Mouse (Mus musculus): ENCODE results near the gene Mthfd1.

Mthfd1 gene

DNA sequence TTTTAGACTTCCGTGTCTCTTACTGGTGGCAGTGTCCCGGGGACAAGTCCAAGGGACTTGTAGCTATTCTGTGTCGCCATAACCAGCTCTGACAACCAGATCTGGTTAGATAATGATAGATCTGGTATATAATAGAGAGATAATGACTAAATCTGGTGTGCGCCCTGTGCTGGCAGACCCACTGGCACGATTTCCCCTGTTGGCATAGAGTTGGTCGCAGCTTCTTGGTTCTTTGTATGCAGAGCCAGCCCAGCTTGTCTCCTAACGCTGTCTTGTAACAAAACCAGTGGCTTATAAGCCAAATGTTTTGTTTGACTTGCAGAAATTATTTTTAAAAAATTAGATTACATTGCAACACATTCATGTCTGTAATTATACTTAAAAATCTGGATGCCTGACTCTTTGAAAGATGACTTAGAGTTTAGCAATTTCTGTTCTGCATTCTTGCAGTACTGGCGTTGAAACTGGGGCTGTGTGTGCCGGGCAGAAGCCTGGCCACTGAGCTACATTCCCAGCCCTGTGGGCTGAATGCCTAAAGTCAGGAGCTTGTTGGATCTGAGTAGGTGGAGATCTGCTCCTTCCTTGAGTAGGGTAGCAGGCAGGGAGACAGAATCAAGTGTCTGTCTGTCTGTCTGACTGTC is 9.3 kb downstream of the Mthfd1 start:
- DNase-seq, result peak; percentile 78

DNA sequence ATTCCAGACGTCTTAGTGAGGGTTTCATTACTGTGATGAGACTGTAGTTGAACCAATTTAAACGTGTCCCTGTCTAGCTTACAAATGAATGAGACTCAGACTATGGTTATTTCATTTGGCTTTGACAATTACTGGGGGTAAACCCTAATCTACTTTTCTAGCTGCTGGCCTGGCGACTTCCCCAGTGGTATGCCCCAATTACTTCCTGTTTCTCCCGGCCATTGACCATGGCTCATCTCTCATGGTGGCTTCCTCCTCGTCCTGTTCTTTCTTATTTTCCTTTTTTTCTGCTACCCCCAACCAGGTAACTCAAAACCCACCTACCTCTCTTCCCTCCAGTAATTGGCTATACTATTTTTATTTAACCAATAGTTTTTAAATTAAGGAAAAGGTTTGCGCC is 9.9 kb downstream of the Mthfd1 start:
- no peak for DNase-seq

DNA sequence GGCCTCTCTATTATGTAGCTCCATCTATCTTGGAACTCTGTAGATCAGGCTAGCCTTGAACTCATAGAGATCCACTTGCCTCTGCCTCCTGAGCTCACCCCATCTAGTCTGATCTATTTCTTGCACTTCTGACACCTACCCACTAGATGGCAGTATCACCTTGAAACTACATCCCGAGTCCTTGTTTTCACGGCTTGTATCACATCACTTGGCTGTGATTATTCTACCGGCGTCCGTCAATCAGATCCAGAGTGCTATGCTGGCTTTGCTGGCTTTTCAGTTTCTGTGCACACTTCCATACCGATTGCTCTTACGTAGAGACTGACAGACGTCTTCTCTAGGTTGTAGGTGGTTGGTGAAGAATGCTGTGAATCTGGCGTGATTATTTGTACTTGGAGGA is 11.8 kb downstream of the Mthfd1 start:
- DNase-seq, result peak; percentile 76

DNA sequence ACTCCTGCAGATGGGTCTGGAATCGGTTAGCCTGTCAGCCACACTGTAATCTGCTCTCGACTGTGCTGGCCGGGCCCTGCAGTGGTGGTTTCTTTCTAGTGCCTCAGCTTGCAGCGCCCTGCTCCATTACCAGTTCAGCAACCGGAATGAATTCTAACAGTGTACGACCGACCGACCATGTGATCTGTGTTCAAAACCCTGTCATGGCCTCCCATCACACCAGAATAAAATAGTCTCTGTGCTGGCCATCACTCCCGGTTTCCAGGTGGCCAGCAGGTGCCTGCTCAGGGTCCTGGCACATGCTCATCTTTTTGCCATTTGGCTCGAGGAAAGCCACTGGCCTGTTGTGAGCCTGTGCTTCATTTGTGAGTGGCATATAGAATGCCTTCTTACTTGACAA is 13.6 kb downstream of the Mthfd1 start:
- peak; percentile 76 for DNase-seq

DNA sequence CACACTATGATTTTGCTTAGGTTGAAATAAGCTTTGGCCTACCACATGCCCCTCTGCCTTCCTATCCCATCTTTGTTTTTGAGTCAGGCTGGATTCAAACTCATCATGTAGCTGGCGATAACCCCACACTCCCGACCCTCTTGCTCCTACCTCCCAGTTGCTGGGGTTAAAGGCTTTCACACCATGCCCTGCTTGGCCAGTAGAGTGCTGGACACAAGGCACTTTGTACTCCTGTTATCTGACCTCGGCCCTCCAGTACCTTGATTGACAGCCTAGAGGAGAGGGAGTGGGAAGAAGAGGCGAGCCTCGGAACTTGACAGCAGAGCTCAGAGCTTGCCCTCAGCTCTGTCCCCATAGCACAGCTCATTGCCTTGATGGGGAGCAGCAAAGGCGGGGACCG is 14.1 kb downstream of the Mthfd1 start:
- no peak for DNase-seq

DNA sequence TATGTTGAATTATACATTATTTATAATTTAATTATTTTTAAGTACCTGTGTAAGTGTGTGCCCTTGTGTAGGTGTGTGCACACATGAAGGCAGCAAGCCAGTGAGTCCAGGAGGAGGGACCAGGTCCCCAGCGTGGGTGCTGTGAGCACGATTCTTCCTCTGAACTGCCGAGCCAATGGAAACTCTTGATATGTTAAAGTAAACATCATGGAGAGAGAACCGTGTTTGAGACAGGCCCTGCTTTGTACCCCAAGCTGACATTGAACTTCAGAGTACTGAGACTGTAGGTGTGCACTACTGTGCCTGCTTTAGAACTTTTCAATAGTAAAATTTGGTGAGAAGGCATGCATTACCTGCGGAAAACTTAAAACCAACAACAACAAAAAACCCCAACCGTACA is 16.4 kb downstream of the Mthfd1 start:
- DNase-seq, result no peak

DNA sequence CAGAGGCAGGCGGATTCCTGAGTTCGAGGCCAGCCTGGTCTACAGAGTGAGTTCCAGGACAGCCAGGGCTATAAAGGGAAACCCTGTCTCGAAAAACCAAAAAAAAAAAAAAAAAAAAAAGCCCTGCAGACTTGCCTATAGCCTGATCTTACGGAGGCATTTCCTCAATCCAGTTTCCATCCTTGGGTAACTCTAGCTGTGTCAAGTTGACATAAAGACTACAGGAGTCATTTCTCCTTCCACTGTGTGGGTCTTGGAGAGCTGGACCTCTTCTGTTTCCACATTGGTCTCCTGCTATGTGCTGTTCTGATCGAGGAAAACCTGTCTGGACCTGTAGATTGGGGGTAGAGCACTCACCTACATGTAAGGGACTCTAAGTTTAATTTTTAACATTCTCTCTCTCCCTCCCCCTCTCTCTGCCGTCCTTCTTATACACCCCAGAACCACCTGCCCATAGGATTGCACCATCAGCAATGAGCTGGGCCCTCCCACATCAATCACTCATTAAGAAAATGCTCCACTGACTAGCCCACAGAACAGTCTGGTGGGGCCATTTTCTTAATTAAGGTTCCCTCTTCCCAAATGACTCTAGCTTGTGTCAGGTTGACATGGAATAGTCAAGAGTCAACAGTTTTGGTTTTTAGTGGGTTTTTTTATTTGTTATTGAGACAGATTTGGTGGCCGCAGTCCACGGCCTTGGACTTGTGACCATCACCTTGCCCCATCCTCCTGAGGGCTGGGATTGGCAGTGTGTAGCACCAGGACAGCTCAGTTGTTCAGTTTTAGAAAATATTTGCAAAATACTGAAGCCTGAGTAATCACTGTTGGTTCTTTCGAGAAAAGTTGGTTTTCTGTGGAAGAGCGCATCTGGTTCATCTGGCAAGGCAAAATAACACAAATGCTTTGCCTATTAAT is 17.8 kb downstream of the Mthfd1 start:
- DNase-seq, result no peak

DNA sequence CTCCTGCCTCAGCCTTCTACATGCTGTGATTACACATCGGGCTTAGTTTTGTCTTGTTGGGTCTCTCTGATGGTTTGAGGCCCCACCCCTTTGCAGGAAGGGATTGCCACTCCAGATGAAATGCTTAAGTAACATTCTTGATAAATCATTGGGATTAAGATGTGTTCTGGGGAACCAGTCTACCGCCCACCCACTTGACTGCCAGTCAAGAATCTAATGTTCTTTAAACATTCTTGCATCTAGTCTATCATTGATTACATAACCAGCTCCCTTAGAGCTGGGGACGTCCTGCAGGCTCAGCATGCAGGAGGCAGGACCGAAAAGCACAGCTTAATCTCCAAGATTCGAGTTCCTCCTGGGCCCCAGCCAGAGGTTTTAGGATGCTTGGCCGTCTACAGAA is 23.1 kb downstream of the Mthfd1 start:
- no peak for DNase-seq

DNA sequence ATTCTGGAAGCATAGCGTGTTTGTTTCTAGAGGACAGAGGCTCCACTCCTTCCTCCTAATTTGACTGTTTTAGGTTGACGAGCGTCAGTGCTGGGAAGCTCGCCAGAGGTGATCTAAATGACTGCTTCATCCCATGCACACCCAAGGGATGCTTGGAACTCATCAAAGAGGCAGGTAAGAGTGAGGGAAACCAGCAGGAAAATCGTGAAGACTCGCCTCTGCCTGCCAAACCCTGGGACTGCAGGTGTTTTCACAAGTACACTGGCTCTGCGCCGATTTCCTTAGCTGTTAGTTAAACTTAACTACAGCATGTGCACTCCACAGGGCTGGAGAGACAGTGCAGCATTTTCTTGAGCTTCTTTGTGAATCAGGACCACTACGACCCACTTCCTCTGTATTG is 25.5 kb downstream of the Mthfd1 start:
- no peak for DNase-seq

DNA sequence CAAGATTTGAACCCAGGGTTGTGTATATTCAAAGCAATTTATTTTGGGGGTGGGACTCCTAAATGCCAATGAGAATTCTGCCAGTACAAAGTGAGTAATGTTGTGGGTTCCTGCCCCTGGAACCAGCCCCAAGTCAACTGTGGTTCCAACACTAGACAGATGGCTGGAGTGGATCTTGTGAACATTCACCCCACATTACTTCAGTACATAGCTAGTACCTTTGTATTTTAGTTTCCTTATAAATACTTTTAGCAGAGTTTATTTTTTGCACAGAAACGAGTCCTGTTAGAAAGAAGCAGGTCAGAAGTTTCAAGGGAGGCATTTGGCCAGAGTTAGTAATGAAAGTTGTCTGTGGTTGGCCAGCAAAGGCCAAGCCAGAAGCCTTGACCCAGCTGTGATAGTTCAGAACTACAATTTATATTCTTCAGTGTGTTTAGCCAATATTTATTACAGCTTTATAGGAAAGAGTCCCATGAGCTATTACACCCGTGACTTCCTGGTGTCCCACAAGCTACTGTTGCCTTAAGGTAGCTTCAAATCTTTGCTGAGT is 26.1 kb downstream of the Mthfd1 start:
- DNase-seq, result no peak

DNA sequence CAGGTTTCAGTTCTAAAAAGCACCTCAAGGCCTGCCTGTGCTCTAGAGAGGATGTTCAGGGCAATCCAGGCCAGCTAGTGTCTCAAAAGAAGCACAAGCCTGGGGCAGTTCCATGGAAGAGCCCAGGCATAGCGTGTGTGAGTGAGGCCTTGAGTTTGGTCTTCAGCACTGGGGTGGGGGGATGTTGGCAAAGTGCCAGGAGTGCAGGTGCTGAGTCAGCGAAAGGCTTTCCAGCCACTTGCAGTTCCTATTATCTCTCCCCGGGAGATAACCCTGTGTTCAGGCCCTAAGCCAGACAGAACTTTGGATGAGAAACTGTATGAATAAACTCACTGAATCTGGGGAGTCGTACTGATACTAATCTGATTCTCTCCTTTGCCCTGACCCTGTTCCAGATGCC is 27.0 kb downstream of the Mthfd1 start:
- no peak for DNase-seq

DNA sequence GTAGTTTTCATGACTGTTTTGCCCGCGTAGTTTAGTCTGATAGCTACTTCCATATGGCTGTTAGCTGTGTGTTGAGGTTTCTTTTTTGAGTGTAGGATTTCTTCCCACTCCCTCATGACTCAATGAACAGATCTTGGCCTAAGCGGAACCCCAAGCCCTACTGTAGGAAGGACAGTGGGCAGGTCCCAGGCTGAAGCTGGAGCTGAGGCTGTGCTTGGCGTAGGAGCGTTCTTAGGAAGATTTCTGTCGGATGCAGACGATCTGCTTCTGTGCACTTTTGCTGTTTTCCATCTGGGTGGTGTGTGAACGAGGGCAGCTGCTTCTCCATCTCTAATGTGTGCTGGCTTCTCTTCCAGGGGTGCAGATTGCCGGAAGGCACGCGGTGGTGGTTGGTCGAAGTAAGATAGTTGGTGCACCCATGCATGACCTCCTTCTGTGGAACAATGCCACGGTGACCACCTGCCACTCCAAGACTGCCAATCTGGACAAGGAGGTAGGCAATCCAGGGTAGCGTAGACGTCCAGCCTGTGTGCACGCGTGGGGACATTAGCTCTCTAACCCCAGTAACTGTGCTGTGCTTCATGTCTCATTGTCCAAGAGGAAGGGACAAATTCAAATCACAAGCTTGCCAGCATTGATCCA is 27.6 kb downstream of the Mthfd1 start:
- DNase-seq, result no peak

DNA sequence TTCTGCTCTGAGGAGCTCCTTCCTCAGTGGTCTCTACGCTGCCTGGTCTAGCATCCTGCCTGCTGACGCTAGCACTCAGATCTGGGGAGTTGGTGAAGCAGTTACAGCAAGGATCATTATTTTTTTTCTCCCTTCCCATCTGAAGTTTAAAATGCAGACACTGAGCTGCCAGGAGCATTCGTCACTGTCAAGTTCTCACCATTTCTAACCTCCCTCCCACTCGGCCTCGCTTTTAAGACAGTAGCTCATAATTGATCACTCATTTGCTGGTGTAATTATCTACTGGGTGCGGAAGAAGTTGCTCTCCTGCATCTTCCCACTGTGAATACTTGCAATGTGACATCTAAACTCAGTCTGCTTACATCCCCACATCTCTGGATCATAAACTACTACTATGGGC is 30.3 kb downstream of the Mthfd1 start:
- DNase-seq, result no peak

DNA sequence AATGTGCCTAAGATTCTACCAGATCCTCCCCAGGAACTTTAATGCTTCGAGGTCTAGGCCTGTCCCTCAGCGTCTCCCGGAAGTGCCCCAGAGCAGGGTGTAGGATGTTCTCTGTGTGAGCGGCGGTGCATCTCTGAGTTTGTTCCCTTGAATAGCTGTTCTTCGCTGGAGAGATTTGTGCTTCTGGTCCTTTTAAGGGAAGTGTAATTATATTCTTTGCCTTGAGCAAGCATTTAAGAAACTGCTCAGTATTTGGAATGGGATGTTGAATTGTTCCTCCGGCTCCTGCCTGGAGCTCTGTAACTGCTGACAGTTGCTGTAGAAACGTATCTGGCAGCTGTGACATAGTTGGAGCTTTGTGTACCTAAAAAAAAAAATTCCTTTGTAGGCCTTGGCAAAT is 32.9 kb downstream of the Mthfd1 start:
- no peak for DNase-seq

DNA sequence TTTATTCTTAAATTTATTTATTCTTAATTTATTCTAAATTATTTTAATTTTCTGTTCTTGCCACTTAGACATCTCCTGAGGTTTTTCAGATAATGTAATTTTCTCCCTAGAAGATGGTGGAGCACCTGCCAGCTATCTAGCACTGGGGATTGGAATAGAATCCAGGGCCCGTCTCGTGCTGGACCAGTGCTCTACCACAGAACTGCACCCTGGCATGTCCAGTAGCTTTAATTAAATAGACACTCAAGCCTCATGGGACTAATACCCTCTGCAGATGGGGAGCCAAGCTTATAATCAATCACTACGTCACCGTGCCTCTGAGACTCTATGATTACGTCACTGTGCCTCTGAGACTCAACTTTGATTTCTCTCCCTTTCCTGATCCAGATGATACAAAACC is 33.4 kb downstream of the Mthfd1 start:
- no peak for DNase-seq

DNA sequence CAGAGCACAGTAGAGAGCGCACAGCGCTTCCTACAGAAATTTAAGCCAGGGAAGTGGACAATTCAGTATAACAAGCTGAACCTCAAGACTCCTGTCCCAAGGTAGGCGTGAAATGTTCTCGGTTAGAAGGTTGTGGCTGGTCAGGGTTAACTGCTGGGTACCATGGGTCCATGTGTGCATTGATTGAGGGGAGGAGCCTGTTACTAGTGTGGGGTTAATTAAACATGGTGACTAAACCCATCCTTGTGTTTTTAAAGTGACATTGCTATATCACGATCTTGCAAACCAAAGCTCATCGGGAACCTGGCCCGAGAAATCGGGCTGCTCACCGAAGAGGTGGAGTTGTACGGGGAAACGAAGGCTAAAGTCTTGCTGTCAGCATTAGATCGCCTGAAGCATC is 34.3 kb downstream of the Mthfd1 start:
- DNase-seq, result no peak

DNA sequence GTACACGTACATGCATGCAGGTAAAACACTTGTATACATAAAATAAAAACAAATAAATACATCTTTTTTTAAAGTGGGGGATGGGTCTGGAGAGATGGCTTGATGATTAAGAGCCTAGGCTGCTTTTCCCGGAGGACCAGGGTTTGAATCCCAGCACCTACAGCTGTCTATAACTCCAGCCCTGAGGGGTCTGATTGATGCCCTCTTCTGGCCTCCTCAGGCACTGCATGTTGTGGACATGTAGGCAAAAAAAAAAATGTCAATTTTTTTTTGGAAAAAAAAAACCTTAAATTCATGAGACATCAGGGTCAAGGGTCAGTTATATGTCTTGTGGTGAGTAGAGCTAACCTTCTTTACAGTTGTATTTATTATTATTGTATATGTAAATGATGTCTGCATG is 35.2 kb downstream of the Mthfd1 start:
- no peak for DNase-seq

DNA sequence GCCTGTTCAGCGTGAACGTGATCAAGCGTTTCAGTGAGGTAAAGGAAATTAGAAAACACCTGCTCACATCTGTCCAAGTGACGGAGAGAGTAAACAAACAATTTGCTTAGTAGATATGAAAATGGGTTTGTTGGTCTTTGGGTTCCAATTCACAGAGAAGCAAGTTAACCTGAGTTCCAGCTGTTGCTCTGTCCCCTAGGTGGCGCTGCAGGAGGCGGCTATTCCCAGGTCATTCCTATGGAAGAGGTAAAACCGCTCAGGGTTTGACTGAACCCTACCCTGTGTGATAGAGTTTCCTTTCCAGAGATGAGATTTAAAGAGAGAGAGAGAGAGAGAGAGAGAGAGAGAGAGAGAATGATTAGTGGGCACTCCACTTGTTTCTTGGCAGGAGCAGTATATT is 38.1 kb downstream of the Mthfd1 start:
- peak; percentile 63 for DNase-seq

DNA sequence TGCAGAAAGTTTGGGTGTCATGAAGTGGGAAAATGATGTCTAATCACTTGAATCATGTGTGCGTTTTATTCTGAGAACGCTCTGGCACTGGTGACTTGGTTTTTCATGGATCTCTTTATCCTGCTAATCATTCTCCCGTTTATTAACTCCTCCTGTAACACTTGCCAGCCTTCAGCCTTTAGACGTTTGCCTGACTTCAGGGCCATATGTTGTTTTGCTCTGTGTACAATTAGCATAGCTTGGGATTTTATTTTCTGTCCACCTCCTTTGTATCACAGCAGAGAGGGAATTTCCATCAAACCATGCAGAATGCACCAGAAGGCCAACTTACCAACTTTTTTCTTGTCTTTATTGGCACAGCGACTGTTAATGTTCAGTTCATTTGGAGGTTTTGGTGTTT is 42.7 kb downstream of the Mthfd1 start:
- no peak for DNase-seq

DNA sequence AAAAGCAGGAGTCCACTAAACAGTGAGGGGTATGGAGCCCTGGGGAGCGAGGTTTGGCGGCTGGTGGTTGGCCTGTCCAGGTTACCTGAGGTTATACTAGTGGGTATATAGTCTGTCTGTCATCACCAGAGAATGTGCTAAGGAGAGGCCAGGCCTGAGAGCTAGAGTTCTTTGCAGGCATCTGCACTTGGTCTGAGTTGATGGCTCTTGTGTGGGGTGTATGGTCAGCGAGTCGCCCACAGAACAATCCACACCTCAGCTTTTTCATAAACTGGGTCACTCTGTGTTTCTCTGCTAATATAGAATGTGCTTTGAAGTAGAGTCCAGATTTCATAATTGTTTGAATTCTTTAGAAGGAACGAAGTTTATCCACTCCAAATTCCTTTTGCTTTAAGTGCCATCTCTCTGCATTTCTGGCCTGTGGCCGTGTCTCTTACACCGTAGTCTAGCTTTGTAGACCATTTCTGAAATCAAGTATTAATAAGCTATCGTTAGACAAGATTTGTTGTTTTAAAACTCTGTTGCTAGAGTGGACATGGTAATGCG is 44.3 kb downstream of the Mthfd1 start:
- no peak for DNase-seq

DNA sequence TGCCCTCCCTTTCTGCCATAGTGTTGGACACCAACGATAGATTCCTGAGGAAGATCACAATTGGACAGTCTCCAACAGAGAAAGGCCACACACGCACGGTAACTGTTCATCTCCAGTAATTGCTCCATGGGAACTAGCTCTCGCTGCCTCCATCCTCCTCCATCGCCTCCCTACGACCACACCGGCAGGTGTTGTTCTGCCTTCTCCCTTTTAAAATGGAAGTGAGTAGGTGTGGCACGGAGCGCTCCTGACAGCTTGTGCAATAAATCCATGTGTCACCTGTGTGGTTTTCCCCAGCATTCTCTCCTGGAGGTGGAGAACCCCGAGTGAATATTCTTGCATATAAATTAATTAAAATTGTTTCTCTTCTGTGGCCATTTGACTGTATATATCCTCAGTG is 45.3 kb downstream of the Mthfd1 start:
- no peak for DNase-seq

DNA sequence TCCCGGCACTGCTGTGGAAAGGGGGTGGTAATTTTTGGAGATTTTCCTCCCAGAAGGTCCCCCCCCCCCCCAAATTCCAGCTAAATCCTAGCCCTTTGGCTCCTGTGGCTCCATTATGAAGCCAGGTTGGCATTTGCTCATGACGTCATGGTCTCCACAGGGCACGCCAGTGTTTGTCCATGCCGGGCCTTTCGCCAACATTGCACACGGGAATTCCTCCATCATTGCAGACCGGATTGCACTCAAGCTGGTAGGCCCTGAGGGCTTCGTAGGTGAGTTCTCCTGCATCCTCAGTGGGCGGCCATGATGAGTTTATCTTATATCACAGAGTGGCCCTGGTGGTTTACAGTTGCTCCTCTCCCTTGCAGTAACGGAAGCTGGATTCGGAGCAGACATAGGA is 48.4 kb downstream of the Mthfd1 start:
- DNase-seq, result peak; percentile 83

DNA sequence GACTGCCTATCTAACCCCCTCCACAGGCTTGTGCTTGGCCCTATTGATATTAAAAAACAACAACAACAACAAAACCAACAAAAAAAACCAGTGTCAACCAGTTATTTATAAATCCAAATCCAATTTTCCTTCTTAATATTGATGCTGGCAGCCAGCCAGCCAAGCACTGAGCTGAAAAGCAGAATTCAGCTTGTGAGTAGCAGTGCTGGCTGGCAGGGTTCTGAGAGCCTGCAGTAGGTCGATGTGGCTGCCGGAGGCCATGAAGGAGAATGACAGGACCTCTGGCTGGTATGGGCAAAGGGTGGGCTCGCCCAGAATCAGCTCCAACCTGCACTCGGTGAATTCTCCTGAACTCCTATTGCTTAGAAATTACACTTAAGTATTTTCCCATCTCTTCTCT is 49.1 kb downstream of the Mthfd1 start:
- peak; percentile 67 for DNase-seq

DNA sequence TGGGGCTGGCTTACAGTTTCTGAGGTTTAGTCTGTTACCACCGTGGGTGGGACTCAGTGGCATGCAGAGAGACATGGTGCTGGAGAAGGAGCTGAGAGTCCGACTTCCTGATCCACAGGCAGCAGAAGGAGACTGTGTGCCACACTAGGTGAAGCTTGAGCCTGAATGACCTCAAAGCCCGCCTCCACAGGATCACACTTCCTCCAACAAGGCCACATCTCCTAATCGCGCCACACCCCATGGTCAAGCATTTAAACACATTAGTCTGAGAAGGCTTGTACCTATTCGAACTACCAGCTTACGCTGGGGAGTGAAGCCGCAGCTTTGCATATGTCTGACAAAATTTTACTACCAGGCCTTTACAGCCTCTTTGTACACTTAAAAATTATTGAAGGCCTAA is 50.0 kb downstream of the Mthfd1 start:
- no peak for DNase-seq
